Mouse (Mus musculus) G1E (cell line): ENCODE measurements around the gene Slc5a6. TPM values are rescaled to one million over a fixed set of nuclear protein-coding genes. Genes with fewer than 3 reads are reported as not detected.

ENCODE experiments used
- ATAC-seq: 2 replicates; pipeline ENCODE4 v1.8.0; 2016; ENCODE audit warnings: mild to moderate bottlenecking; ENCODE audit not compliant: insufficient number of reproducible peaks, poor library complexity, low FRiP score, severe bottlenecking; ENCODE audit errors: extremely low read depth
- DNase-seq: peaks from one replicate; pipeline ENCODE4 v3.0.0; 2012; ENCODE audit warnings: low spot score
- H3K27me3 ChIP-seq: 2 replicates; pipeline ENCODE4 v1.6.1; 2012; ENCODE audit warnings: mild to moderate bottlenecking, low read length, inconsistent platforms; ENCODE audit not compliant: insufficient read depth
- H3K36me3 ChIP-seq: replicated peaks from 2 replicates; pipeline ENCODE3; 2012; ENCODE audit warnings: mild to moderate bottlenecking, inconsistent platforms
- H3K4me1 ChIP-seq: 2 replicates; pipeline ENCODE4 v1.6.1; 2012; ENCODE audit warnings: low read depth, low read length, inconsistent platforms, mixed read lengths; ENCODE audit not compliant: insufficient read depth
- H3K4me3 ChIP-seq: 2 replicates; pipeline ENCODE4 v1.5.1; 2012; ENCODE audit warnings: low read depth, mild to moderate bottlenecking, inconsistent platforms, low read length, moderate library complexity, mixed read lengths
- H3K9me3 ChIP-seq: replicated peaks from 2 replicates; pipeline ENCODE4 v1.6.1; 2012; ENCODE audit warnings: inconsistent platforms
- CTCF ChIP-seq: IDR thresholded peaks from 2 replicates; pipeline ENCODE4 v1.5.1; 2012; ENCODE audit warnings: low read depth, low read length, inconsistent platforms, mixed read lengths
- GATA1 ChIP-seq: IDR thresholded peaks from 2 replicates; pipeline ENCODE4 v1.6.1; 2012; ENCODE audit warnings: borderline replicate concordance, low read length, inconsistent platforms, mixed read lengths
- GATA2 ChIP-seq: IDR thresholded peaks from 2 replicates; pipeline ENCODE4 v1.6.1; 2012; ENCODE audit warnings: low read depth, low read length, inconsistent platforms, borderline replicate concordance
- POLR2AphosphoS5 ChIP-seq: IDR thresholded peaks from 2 replicates; pipeline ENCODE4 v1.6.1; 2012; ENCODE audit warnings: low read depth, low read length, inconsistent platforms; ENCODE audit not compliant: insufficient replicate concordance
- TAL1 ChIP-seq: conservative IDR thresholded peaks from 2 replicates; pipeline ENCODE4 v1.6.1; 2012; ENCODE audit warnings: low read depth, low read length, inconsistent platforms, mixed read lengths
- polyA plus RNA-seq: library from polyadenylated mRNA; stranded (reverse); fragments of >175 nt; gene quantifications from 2 replicates; pipeline ENCODE4 v1.2.3, GENCODE M21; 2012
- total RNA-seq, 2 experiments: library from RNA; stranded (forward) in 1 of 2; stranded (reverse) in 1 of 2; fragments of 200-1000 nt in 1 of 2; fragments of >200 nt in 1 of 2; fragmentation: Nextera tagmentation in 1 of 2; gene quantifications; 2 replicates each; pipeline ENCODE4 v1.2.3; 2014 to 2017

Gene Slc5a6
- total and polyA plus RNA-seq, 3 experiments = 3.2 to 11.9 (median 5.2) TPM

- DNase-seq (no peak), ATAC-seq (no peak)
- TF ChIP-seq GATA1 (no peak), CTCF (no peak), GATA2 (no peak), POLR2AphosphoS5 (no peak), TAL1 (no peak)
- no peaks in the 10 kb centered on the region for H3K36me3 ChIP-seq
- H3K27me3 ChIP-seq = peaks cover 3% of the 10 kb centered on the region
- H3K4me3 ChIP-seq = no peak overlapping the region
- H3K9me3 ChIP-seq = no peaks in the 10 kb centered on the region
- H3K4me1 ChIP-seq = no peaks in the 10 kb centered on the region; the same call in 1 of the 2 replicates
Observed at GRCm38 (mm10) chr5:30994910-30995635, 53.7 kb downstream of the Slc5a6 start.

- H3K4me1 ChIP-seq = no peaks in the 10 kb centered on the region; the same call in 1 of the 2 replicates
- H3K9me3 ChIP-seq = no peaks in the 10 kb centered on the region
- no peak overlapping the region for H3K4me3 ChIP-seq
- H3K27me3 ChIP-seq = peaks cover 6% of the 10 kb centered on the region
- H3K36me3 ChIP-seq = no peaks in the 10 kb centered on the region
- DNase-seq (no peak), ATAC-seq (no peak)
- TF ChIP-seq CTCF (no peak), GATA2 (no peak), POLR2AphosphoS5 (no peak), GATA1 (no peak), TAL1 (no peak)
Observed at GRCm38 (mm10) chr5:30994074-30994473, 54.6 kb downstream of the Slc5a6 start.

- no peak overlapping the region for H3K4me3 ChIP-seq
- no peak for TF ChIP-seq GATA2
- no peak for TF ChIP-seq POLR2AphosphoS5
- TF ChIP-seq GATA1 = no peak
- TF ChIP-seq CTCF = no peak
- TF ChIP-seq TAL1 = no peak
- peaks cover 9% of the 10 kb centered on the region for H3K27me3 ChIP-seq
- ATAC-seq = no peak
- H3K4me1 ChIP-seq = no peaks in the 10 kb centered on the region; the same call in 1 of the 2 replicates
- no peaks in the 10 kb centered on the region for H3K36me3 ChIP-seq
- no peak for DNase-seq
- H3K9me3 ChIP-seq = no peaks in the 10 kb centered on the region
Observed at GRCm38 (mm10) chr5:30992980-30993676, 55.6 kb downstream of the Slc5a6 start.

Other genes with a start within 250 kb of the Slc5a6 start
Only the 20 nearest of the 28 such genes appear.
- 31.2 and 48.5 TPM in 2 replicates for gene Agbl5, start 160.2 kb downstream of the Slc5a6 start, total RNA-seq (2014; fragmentation: Nextera tagmentation)
- 9.9 and 13.0 TPM in 2 replicates for gene Agbl5, start 160.2 kb downstream of the Slc5a6 start, total RNA-seq (2017)
- 65.8 and 85.9 TPM in 2 replicates for gene Agbl5, start 160.2 kb downstream of the Slc5a6 start, polyA plus RNA-seq
- 309 and 472 TPM in 2 replicates for gene Ost4, start 141.1 kb downstream of the Slc5a6 start, total RNA-seq (2014; fragmentation: Nextera tagmentation)
- 346 and 348 TPM in 2 replicates for gene Ost4, start 141.1 kb downstream of the Slc5a6 start, total RNA-seq (2017)
- 70.6 and 80.1 TPM in 2 replicates for gene Ost4, start 141.1 kb downstream of the Slc5a6 start, polyA plus RNA-seq
- 0.38 TPM in 1 of 2 replicates, not detected in the other for gene Emilin1, start 135.5 kb downstream of the Slc5a6 start, total RNA-seq (2014; fragmentation: Nextera tagmentation)
- 1.0 and 2.6 TPM in 2 replicates for gene Emilin1, start 135.5 kb downstream of the Slc5a6 start, total RNA-seq (2017)
- gene Emilin1, start 135.5 kb downstream of the Slc5a6 start, polyA plus RNA-seq = 1.2 and 1.3 TPM in 2 replicates
- gene Khk, start 127.5 kb downstream of the Slc5a6 start, total RNA-seq (2014; fragmentation: Nextera tagmentation) = 22.7 and 29.8 TPM in 2 replicates
- 43.4 TPM in 2 replicates for gene Khk, start 127.5 kb downstream of the Slc5a6 start, total RNA-seq (2017)
- 17.3 and 20.2 TPM in 2 replicates for gene Khk, start 127.5 kb downstream of the Slc5a6 start, polyA plus RNA-seq
- gene Cgref1, start 103.3 kb downstream of the Slc5a6 start, total RNA-seq (2014; fragmentation: Nextera tagmentation) = not detected in 2 replicates
- gene Cgref1, start 103.3 kb downstream of the Slc5a6 start, total RNA-seq (2017) = 0.33 TPM in 1 of 2 replicates, not detected in the other
- not detected in 2 replicates for gene Cgref1, start 103.3 kb downstream of the Slc5a6 start, polyA plus RNA-seq
- gene Preb, start 88.6 kb downstream of the Slc5a6 start, total RNA-seq (2014; fragmentation: Nextera tagmentation) = 50.3 and 82.7 TPM in 2 replicates
- 35.4 and 42.5 TPM in 2 replicates for gene Preb, start 88.6 kb downstream of the Slc5a6 start, total RNA-seq (2017)
- gene Preb, start 88.6 kb downstream of the Slc5a6 start, polyA plus RNA-seq = 48.9 and 74.7 TPM in 2 replicates
- not detected in 2 replicates for gene Tcf23, start 80.3 kb downstream of the Slc5a6 start, total RNA-seq (2014; fragmentation: Nextera tagmentation)
- gene Tcf23, start 80.3 kb downstream of the Slc5a6 start, total RNA-seq (2017) = 0.12 TPM in 1 of 2 replicates, not detected in the other
- gene Tcf23, start 80.3 kb downstream of the Slc5a6 start, polyA plus RNA-seq = not detected in 2 replicates
- gene Atraid, start 612 bp downstream of the Slc5a6 start, total RNA-seq (2014; fragmentation: Nextera tagmentation) = 81.9 and 89.6 TPM in 2 replicates
- 50.0 and 54.0 TPM in 2 replicates for gene Atraid, start 612 bp downstream of the Slc5a6 start, total RNA-seq (2017)
- gene Atraid, start 612 bp downstream of the Slc5a6 start, polyA plus RNA-seq = 11.6 and 15.6 TPM in 2 replicates
- 87.7 and 102 TPM in 2 replicates for gene Cad, start 5.9 kb upstream of the Slc5a6 start, total RNA-seq (2014; fragmentation: Nextera tagmentation)
- gene Cad, start 5.9 kb upstream of the Slc5a6 start, total RNA-seq (2017) = 18.5 and 20.2 TPM in 2 replicates
- gene Cad, start 5.9 kb upstream of the Slc5a6 start, polyA plus RNA-seq = 426 and 438 TPM in 2 replicates
- gene Dnajc5g, start 57.4 kb upstream of the Slc5a6 start, total RNA-seq (2014; fragmentation: Nextera tagmentation) = not detected in 2 replicates
- not detected in 2 replicates for gene Dnajc5g, start 57.4 kb upstream of the Slc5a6 start, total RNA-seq (2017)
- not detected in 2 replicates for gene Dnajc5g, start 57.4 kb upstream of the Slc5a6 start, polyA plus RNA-seq
- not detected in 2 replicates for gene Slc30a3, start 59.3 kb upstream of the Slc5a6 start, total RNA-seq (2014; fragmentation: Nextera tagmentation)
- 0.05 TPM in 1 of 2 replicates, not detected in the other for gene Slc30a3, start 59.3 kb upstream of the Slc5a6 start, total RNA-seq (2017)
- not detected in 2 replicates for gene Slc30a3, start 59.3 kb upstream of the Slc5a6 start, polyA plus RNA-seq
- not detected in 2 replicates for gene Trim54, start 67.8 kb upstream of the Slc5a6 start, total RNA-seq (2014; fragmentation: Nextera tagmentation)
- gene Trim54, start 67.8 kb upstream of the Slc5a6 start, total RNA-seq (2017) = not detected in 2 replicates
- not detected in 2 replicates for gene Trim54, start 67.8 kb upstream of the Slc5a6 start, polyA plus RNA-seq
- gene Ucn, start 89.9 kb upstream of the Slc5a6 start, total RNA-seq (2014; fragmentation: Nextera tagmentation) = not detected in 2 replicates
- not detected in 2 replicates for gene Ucn, start 89.9 kb upstream of the Slc5a6 start, total RNA-seq (2017)
- not detected in 2 replicates for gene Ucn, start 89.9 kb upstream of the Slc5a6 start, polyA plus RNA-seq
- gene Mpv17, start 105.3 kb upstream of the Slc5a6 start, total RNA-seq (2014; fragmentation: Nextera tagmentation) = 56.6 and 78.2 TPM in 2 replicates
- 69.8 and 70.3 TPM in 2 replicates for gene Mpv17, start 105.3 kb upstream of the Slc5a6 start, total RNA-seq (2017)
- gene Mpv17, start 105.3 kb upstream of the Slc5a6 start, polyA plus RNA-seq = 27.7 and 31.2 TPM in 2 replicates
- 5.4 and 7.1 TPM in 2 replicates for gene Gm29609, start 131.0 kb upstream of the Slc5a6 start, total RNA-seq (2014; fragmentation: Nextera tagmentation)
- 2.8 and 4.4 TPM in 2 replicates for gene Gm29609, start 131.0 kb upstream of the Slc5a6 start, total RNA-seq (2017)
- 4.3 and 7.2 TPM in 2 replicates for gene Gm29609, start 131.0 kb upstream of the Slc5a6 start, polyA plus RNA-seq
- gene Gtf3c2, start 131.2 kb upstream of the Slc5a6 start, total RNA-seq (2014; fragmentation: Nextera tagmentation) = 161 and 164 TPM in 2 replicates
- gene Gtf3c2, start 131.2 kb upstream of the Slc5a6 start, total RNA-seq (2017) = 51.1 and 65.1 TPM in 2 replicates
- gene Gtf3c2, start 131.2 kb upstream of the Slc5a6 start, polyA plus RNA-seq = 57.0 and 88.3 TPM in 2 replicates
- gene Snx17, start 144.3 kb upstream of the Slc5a6 start, total RNA-seq (2014; fragmentation: Nextera tagmentation) = 35.3 and 42.8 TPM in 2 replicates
- 56.5 and 65.1 TPM in 2 replicates for gene Snx17, start 144.3 kb upstream of the Slc5a6 start, total RNA-seq (2017)
- gene Snx17, start 144.3 kb upstream of the Slc5a6 start, polyA plus RNA-seq = 36.0 and 37.0 TPM in 2 replicates
- gene Eif2b4, start 144.5 kb upstream of the Slc5a6 start, total RNA-seq (2014; fragmentation: Nextera tagmentation) = 43.3 and 104 TPM in 2 replicates
- gene Eif2b4, start 144.5 kb upstream of the Slc5a6 start, total RNA-seq (2017) = 43.6 and 49.3 TPM in 2 replicates
- 139 and 201 TPM in 2 replicates for gene Eif2b4, start 144.5 kb upstream of the Slc5a6 start, polyA plus RNA-seq
- 9.4 and 12.2 TPM in 2 replicates for gene Zfp513, start 153.4 kb upstream of the Slc5a6 start, total RNA-seq (2014; fragmentation: Nextera tagmentation)
- 7.0 and 7.6 TPM in 2 replicates for gene Zfp513, start 153.4 kb upstream of the Slc5a6 start, total RNA-seq (2017)
- gene Zfp513, start 153.4 kb upstream of the Slc5a6 start, polyA plus RNA-seq = 35.7 and 48.2 TPM in 2 replicates
- 168 and 173 TPM in 2 replicates for gene Ppm1g, start 171.8 kb upstream of the Slc5a6 start, total RNA-seq (2014; fragmentation: Nextera tagmentation)
- 158 and 176 TPM in 2 replicates for gene Ppm1g, start 171.8 kb upstream of the Slc5a6 start, total RNA-seq (2017)
- gene Ppm1g, start 171.8 kb upstream of the Slc5a6 start, polyA plus RNA-seq = 297 and 362 TPM in 2 replicates